Mouse (Mus musculus): ENCODE results near the gene Akap9.
"Not testable (repeated sequence)": the region's sequence is repeated elsewhere in the genome, so short reads cannot be mapped to it uniquely, and the experiment has no call there.

Akap9 gene

GRCm38 (mm10) chr5:3927801-3928689 lies at the start of gene Akap9:
TSS of gene Akap9 (plus strand) at chr5:3928054.
- DNase-seq: peak; percentile 72

GRCm38 (mm10) chr5:3886862-3887261 lies 41.0 kb upstream of the Akap9 start:
- not testable (repeated sequence) for DNase-seq

- DNase-seq: no peak
These were observed 38.7 kb upstream of the Akap9 start for GRCm38 (mm10) chr5:3889201-3889600.

GRCm38 (mm10) chr5:3893459-3894293 lies 34.2 kb upstream of the Akap9 start, which contains the start of gene Mterf1a:
TSS of gene Mterf1a (minus strand) at chr5:3893933.
- DNase-seq: peak; percentile 18

GRCm38 (mm10) chr5:3894294-3894619 lies 33.6 kb upstream of the Akap9 start:
- DNase-seq: not testable (repeated sequence)

GRCm38 (mm10) chr5:3905471-3905870 lies 22.4 kb upstream of the Akap9 start:
- DNase-seq: no peak

GRCm38 (mm10) chr5:3922350-3922749 lies 5.5 kb upstream of the Akap9 start:
- no peak for DNase-seq

- no peak for DNase-seq
These were observed 1.2 kb upstream of the Akap9 start for GRCm38 (mm10) chr5:3926666-3927065.

GRCm38 (mm10) chr5:3928690-3929046 lies 814 bp downstream of the Akap9 start:
- DNase-seq: peak; percentile 6

GRCm38 (mm10) chr5:3930760-3931159 lies 2.9 kb downstream of the Akap9 start:
- no peak for DNase-seq

GRCm38 (mm10) chr5:3931636-3932035 lies 3.8 kb downstream of the Akap9 start:
- no peak for DNase-seq

GRCm38 (mm10) chr5:3933551-3933950 lies 5.7 kb downstream of the Akap9 start:
- no peak for DNase-seq

GRCm38 (mm10) chr5:3935266-3935665 lies 7.4 kb downstream of the Akap9 start:
- DNase-seq: no peak

GRCm38 (mm10) chr5:3935778-3936554 lies 8.1 kb downstream of the Akap9 start:
- DNase-seq: no peak

- no peak for DNase-seq
These were observed 11.1 kb downstream of the Akap9 start for GRCm38 (mm10) chr5:3938905-3939304.

- no peak for DNase-seq
These were observed 11.5 kb downstream of the Akap9 start for GRCm38 (mm10) chr5:3939335-3939734.

GRCm38 (mm10) chr5:3941240-3941639 lies 13.4 kb downstream of the Akap9 start:
- peak; percentile 14 for DNase-seq

GRCm38 (mm10) chr5:3943169-3943568 lies 15.3 kb downstream of the Akap9 start:
- not testable (repeated sequence) for DNase-seq

- DNase-seq: no peak
These were observed 24.6 kb downstream of the Akap9 start for GRCm38 (mm10) chr5:3952498-3952897.

- DNase-seq: no peak
These were observed 26.7 kb downstream of the Akap9 start for GRCm38 (mm10) chr5:3954541-3954940.

GRCm38 (mm10) chr5:3961286-3961685 lies 33.4 kb downstream of the Akap9 start:
- DNase-seq: no peak

GRCm38 (mm10) chr5:3968415-3968814 lies 40.6 kb downstream of the Akap9 start:
- no peak for DNase-seq

GRCm38 (mm10) chr5:3969114-3969513 lies 41.3 kb downstream of the Akap9 start:
- DNase-seq: no peak

Data from right cerebral cortex, adult 18-20 months (tissue).